Mouse (Mus musculus): ENCODE measurements around the gene Atg2b. TPM values are rescaled to one million over a fixed set of nuclear protein-coding genes. Genes with fewer than 3 reads are reported as not detected.
A peak's percentile ranks its signal among the peaks of the same experiment; 100 is the strongest.

Gene Atg2b
- total RNA-seq (2021): 10 to 100 TPM; 15.0 to 16.7 TPM
- long read RNA-seq, experiment 1, partial matches to known transcripts: 0 of 4 reads
- long read RNA-seq, experiment 1, other reads (novel, unspliced or antisense): 4 of 4 reads
- long read RNA-seq, experiment 2, partial matches to known transcripts: 2 of 11 reads
- long read RNA-seq, experiment 2, other reads (novel, unspliced or antisense): 9 of 11 reads

DNA sequence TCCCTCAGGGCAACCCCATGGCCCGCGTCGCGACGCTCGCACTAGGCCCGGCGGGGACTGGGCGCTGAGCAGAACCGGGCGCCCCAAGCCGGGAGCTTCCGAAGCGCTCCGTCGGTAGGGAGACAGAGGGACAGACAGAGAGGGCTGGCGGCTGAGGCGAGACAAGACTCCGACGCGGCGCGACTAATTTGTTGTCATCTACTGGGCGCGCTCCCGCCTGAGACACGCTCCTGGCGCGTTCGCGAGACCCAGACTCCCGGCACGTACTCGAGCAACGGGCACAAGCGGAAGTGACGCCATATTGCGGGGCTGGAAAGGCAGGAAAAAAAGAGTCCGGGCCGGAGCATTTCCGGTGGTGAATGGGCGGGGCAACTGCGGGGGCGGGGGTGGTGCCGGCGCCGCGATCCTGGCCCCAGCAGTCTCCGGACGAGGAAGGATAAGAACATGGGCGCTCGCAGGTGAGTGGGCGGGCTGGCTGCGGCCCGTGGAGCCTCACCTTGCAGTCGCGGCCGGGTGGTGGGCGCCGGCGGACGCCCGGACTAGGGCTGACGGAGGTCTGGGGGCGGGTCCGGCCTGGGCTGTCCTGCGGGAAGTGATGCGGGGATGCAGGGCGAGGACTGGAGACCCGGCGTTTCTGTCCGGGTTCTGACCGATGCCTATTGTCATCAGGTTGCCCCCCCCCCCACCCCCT is at the start of gene Atg2b:
Gene Atg2b, minus strand, starts transcription at position 211 of the 691 bp plus-strand sequence.
- peak; percentile 93 for DNase-seq
- intact Hi-C loops (cut with DNase I): loop anchor here (5.0 kb wide), 1 partner anchor 97 kb away; the partner anchor contains the start of gene Papola

DNA sequence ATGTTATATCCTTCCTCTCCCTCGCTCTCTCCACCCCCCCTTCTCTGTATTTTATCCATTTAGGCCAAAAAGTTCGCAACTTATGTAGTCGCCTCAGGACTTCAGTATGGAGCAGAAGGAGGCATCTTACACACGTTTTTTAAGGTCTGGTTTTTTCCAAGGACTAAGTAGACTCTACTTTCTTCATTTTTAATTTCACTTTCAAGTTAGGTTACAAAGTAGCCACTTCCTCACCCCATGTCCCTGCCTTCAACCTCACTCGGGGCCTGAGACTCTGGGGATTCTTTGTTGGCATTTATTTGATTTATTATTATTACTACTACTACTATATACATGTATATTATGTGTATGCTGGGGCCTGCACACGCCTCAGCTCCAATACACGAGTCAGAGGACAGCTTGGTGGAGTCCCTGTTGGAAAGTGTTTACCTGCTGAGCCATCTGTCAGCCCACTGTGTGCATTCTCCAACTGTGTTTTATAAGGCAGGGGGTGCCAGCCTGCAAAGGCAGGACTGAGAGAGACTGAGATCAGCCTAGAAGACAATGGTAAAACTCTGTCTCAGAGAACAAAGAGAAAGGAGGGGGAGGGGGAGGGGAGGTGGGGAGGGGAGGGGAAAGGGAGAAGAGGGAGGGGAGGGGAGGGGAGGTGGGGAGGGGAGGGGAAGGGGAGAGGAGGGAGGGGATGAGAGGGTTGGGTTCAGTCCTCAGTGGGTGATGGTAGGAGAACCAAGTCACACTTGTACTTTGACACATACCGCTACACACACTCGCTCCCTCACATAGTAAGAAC is 48.6 kb upstream of the Atg2b start:
- DNase-seq: no peak
- intact Hi-C loops (cut with DNase I): no loop called here

DNA sequence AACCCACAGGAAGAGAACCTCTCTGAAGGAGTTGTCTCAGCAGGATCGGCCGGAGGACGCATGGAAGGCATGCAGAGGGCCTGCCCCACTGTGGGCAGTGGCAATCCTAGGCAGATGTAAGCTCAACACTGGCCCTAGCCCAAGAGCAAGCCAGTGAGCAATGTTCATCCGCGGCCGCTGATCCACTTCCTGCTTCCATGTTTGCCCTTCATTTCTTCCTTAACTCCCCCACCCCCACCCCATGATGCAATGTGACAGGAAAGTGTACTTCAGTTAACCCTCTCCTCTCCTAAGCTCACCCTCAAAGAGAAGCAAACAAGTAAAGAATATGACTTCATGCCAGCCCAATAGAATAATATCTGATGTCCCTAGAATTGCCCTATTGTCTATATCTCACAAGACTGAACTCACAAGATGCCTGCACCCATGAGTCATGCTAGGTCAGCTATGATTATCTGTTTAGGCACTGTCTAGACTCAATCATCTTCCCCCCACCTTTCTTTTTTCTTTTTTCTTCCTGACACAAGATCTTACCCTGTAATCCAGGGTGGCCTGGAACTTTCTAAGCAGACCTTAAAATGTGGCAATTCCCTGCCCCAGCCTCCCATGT is 45.9 kb upstream of the Atg2b start:
- no peak for DNase-seq
- intact Hi-C loops (cut with DNase I): no loop called here

DNA sequence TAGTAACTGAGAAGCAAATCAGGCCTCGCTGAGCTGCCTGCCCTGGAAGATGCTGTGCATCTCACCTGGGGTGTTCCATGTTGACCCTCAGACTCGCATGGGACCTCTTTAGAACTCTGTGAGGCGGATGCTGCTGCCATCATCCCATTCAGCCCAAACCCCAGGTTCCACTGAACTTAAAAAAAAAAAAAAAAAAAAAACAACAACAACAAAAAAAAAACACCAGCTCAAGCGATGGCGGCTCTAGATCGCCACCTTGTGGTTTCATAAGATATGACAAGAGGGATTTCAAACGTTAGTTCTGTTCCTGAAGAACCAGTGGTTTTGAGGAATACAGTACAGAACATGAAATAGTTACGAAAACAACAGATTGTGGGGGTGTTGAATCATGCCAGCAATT is 43.0 kb upstream of the Atg2b start:
- intact Hi-C loops (cut with DNase I): loop anchor here (5.0 kb wide), 1 partner anchor 231 kb away; no protein-coding TSS in a partner anchor
- no peak for DNase-seq

GRCm38 (mm10) chr12:105727268-105727667 is 42.3 kb upstream of the Atg2b start:
- no peak for DNase-seq
- intact Hi-C loops (cut with DNase I): loop anchor here (5.0 kb wide), 1 partner anchor 230 kb away; no protein-coding TSS in a partner anchor

DNA sequence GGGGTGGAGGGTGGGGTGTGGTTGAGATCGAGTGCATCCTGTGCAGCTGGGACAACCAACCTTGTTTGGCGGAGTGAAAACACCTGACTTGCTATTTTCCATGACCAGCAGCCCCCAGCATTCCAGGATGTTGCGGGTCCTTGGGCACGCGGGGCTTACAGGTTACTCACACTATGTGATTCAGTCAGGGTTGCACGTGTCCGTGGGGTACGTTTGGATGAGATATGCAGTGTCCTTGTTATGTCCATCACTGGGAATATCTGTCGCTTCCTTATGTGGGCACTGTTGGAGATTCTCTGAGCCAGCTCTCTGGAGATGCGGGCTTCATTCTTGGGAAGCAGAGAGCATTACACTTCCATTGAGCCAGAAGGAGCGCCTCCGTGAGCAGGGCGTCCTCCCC is 40.7 kb upstream of the Atg2b start:
- intact Hi-C loops (cut with DNase I): loop anchor here (5.0 kb wide), 1 partner anchor 228 kb away; no protein-coding TSS in a partner anchor
- DNase-seq: no peak

DNA sequence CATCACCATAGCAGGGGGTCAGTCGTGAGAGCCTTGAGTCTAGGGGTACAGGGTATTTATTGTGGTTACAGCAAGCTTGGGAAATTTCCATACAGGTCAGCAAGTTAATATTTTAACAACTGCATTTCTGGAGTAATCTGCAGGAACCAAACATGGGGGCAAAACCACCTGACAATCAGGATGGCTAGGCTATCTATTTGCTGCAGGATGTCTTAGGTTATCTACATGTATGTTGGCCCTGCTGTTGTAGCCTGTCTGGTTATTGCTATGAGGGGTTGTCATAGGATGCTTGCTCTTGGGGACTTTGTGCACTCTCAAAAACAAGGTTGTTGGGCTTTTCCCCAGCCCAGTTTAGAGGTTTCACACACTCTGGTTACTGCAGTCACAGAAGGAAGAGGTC is 39.6 kb upstream of the Atg2b start:
- no peak for DNase-seq
- intact Hi-C loops (cut with DNase I): loop anchor here (5.0 kb wide), 1 partner anchor 227 kb away; no protein-coding TSS in a partner anchor

GRCm38 (mm10) chr12:105722657-105723056 is 37.6 kb upstream of the Atg2b start:
- DNase-seq: no peak
- intact Hi-C loops (cut with DNase I): no loop called here

GRCm38 (mm10) chr12:105721452-105722132 is 36.6 kb upstream of the Atg2b start:
- DNase-seq: no peak
- intact Hi-C loops (cut with DNase I): no loop called here

- intact Hi-C loops (cut with DNase I): no loop called here
- DNase-seq: no peak
Measured at GRCm38 (mm10) chr12:105720196-105720595, 35.2 kb upstream of the Atg2b start.

DNA sequence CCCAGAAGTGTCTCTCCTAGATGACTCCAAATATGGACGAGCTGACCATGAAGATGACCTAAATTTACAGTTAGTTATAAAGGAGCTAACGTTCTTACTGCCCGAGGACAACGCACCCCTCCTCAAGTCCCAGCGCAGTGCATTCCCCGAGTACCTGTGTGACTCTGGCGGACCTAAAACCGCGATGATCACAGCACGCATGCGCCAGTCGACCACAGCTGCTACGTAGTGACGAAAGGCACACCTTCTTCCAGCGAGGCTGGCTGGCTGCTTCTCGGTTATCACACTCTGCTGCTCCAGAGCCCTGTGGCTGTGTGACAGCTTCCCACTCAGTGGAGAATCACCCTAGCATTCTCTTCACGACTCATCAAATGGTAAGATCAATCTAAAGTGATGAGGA is 33.6 kb upstream of the Atg2b start:
- intact Hi-C loops (cut with DNase I): no loop called here
- DNase-seq: no peak

DNA sequence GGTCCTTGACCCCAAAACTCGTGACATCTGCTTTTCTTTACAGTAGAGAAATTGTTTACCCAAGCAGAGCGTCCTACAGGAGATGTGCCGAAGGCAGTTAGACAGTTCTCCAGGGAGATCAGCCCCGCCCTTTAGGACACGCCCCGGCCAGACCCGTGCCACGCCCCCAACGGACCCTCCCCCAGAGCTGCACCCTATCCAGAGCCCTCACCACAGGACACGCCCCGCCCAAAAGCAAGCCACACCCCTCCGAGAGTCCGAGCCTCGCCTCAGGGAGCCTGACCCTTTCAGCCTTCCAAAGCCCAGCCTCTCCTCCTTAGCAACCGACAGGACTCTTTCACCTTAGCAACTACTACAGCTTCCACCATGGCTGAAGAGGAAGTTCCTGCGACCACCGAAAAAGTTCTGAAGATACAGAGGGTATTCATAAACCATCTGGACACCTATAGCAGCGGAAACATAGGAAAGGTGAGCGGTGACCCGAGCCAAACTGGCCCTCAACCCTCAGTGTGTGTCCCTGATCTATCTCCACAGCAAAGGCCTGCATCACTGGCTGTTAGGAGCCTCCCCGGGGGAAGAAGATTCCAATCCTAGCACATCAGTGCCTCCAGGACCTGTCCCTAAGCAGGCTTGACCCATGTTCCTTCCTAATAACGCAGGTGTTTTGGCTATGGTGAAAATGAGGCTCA is 20.9 kb upstream of the Atg2b start, which contains the start of gene Ak7:
Gene Ak7, plus strand, starts transcription at position 178 of the 689 bp plus-strand sequence.
- peak; percentile 67 to 73 for DNase-seq
- intact Hi-C loops (cut with DNase I): no loop called here

GRCm38 (mm10) chr12:105700433-105700832 is 15.4 kb upstream of the Atg2b start:
- intact Hi-C loops (cut with DNase I): no loop called here
- DNase-seq: no peak

- intact Hi-C loops (cut with DNase I): no loop called here
Measured at GRCm38 (mm10) chr12:105697104-105697780, 12.2 kb upstream of the Atg2b start.

GRCm38 (mm10) chr12:105695848-105696247 is 10.8 kb upstream of the Atg2b start:
- DNase-seq: no peak
- intact Hi-C loops (cut with DNase I): no loop called here

More at GRCm38 (mm10) chr12:105697104-105697780, 12.2 kb upstream of the Atg2b start:
- DNase-seq: no peak

DNA sequence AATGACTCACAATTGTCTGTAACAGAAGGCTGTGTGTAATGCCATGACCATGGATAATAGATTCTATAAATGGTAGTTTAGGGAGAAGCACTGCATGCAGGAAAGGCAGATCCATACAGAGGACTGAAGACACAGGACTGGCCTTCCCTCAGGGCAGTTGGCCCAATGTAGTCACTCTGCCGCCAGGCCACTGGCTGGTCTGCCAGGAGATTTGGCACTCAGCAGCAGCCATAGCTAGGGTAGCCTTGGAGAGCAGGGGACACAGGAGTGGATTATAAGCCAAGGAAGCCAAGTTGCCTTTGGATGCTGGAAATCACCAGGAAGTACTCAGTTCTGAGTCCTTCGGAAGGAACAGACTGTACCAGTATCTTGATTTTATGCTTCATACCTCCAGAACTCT is 9.0 kb upstream of the Atg2b start:
- DNase-seq: no peak
- intact Hi-C loops (cut with DNase I): no loop called here

- intact Hi-C loops (cut with DNase I): loop anchor here (5.0 kb wide), 1 partner anchor 93 kb away; the partner anchor contains the start of gene Papola
- DNase-seq: no peak
Measured at GRCm38 (mm10) chr12:105689435-105689834, 4.4 kb upstream of the Atg2b start.

DNA sequence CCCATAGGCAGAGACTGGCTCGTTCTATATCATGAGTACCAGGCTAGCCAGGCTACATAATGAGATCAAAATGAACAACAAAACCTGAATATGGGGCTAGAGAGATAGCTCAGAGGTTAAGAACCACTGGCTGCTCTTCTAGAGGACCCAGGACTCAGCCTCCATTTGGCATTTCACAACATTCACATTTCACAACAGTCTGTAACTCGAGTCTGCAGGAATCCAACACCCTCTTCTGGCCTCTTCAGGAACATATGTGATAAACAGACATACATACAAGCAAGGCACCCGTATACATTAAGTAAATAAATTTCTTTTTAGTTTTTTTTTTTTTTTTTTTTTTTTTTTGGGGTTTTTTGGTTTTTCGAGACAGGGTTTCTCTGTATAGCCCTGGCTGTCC is 3.5 kb upstream of the Atg2b start:
- intact Hi-C loops (cut with DNase I): loop anchor here (5.0 kb wide), 1 partner anchor 94 kb away; the partner anchor contains the start of gene Papola
- no peak for DNase-seq

DNA sequence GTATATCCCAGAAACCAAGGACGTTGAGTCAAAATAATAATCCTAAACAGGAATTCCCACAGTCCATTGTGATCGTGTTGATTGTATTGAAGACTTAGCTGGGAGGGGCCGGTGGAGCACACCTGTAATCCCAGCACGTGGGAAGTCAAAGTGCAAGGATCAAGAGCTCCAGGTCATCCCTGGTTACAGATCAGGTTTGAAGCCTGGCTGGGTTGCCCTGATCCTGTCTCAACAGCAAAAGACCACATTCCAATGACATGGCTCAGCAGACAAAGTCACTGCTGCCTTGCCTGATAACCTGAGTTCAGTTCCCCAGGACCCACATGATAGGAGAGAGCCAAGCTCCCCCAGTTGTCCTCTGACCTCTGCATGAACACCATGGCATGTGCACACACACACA is 2.4 kb upstream of the Atg2b start:
- no peak for DNase-seq
- intact Hi-C loops (cut with DNase I): loop anchor here (5.0 kb wide), 1 partner anchor 95 kb away; the partner anchor contains the start of gene Papola
